Mouse (Mus musculus) left cerebral cortex, adult 2 months (tissue): ENCODE measurements around the gene Slc9a8. TPM values are rescaled to one million over a fixed set of nuclear protein-coding genes. Genes with fewer than 3 reads are reported as not detected.
A peak's percentile ranks its signal among the peaks of the same experiment; 100 is the strongest.

Experiments
- DNase-seq, 2 experiments: peaks; one replicate each; pipeline ENCODE4 v3.0.0; 2021 to 2022; ENCODE audit warnings: low spot score in 2 of 2, mixed read lengths in 1 of 2; ENCODE audit errors: extremely low spot score in 1 of 2
- H3K27ac ChIP-seq: fragments of 200-600 bp; 2 replicates; pipeline ENCODE4 v1.8.1; 2022
- H3K4me3 ChIP-seq: fragments of 200-600 bp; 2 replicates; pipeline ENCODE4 v1.8.1; 2022
- CTCF ChIP-seq: fragments of 200-600 bp; IDR thresholded peaks from 2 replicates; pipeline ENCODE4 v1.8.1; 2022; ENCODE audit warnings: antibody characterized with exemption, mild to moderate bottlenecking, moderate library complexity
- intact Hi-C: fragments of 180-260 bp; cut with DNase I; formaldehyde crosslinking; loops from one replicate; pipeline ENCODE4 v1.15.1; 2025
- total RNA-seq, 2 experiments: library from RNA; stranded (reverse); gene quantifications; 2 replicates each; pipeline ENCODE4 v1.2.3; 2021

Slc9a8 gene
- total RNA-seq, 2 experiments from 2014 or later: 31.1 to 34.4 TPM

- H3K27ac ChIP-seq: no peak overlapping the region
- DNase-seq: no peak
- H3K4me3 ChIP-seq: no peak overlapping the region
- TF ChIP-seq CTCF: no peak
- intact Hi-C loops: no loop called here
These were observed 85.2 kb downstream of the Slc9a8 start for GRCm38 (mm10) chr2:167506546-167507260.

- DNase-seq: no peak
- no peak overlapping the region for H3K27ac ChIP-seq
- intact Hi-C loops: no loop called here
- TF ChIP-seq CTCF: no peak
- no peak overlapping the region for H3K4me3 ChIP-seq
These were observed 86.3 kb downstream of the Slc9a8 start for GRCm38 (mm10) chr2:167507719-167508385.

- no peak for TF ChIP-seq CTCF
- no peak overlapping the region for H3K27ac ChIP-seq
- intact Hi-C loops: no loop called here
- no peak overlapping the region for H3K4me3 ChIP-seq
- no peak for DNase-seq
These were observed 87.1 kb downstream of the Slc9a8 start for GRCm38 (mm10) chr2:167508569-167508968.

DNA sequence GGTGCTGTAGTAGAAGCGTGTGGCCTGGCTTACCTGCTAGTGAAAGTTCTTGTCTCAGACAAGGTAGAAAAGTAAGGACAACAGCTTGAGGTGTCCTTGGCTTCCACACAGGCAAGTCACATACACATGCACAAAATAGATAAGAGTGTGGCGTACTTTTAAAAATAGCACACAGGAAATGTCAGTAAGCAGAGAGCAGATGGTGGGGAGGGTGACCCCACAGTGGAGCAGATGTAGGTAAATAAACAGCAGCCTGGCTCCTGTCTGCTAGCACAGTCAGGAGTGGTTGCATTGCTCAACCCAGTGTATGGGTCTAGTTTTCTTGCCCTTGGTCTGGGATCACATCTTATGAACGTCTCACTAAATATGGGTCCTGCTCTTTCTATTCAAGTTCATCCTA lies 89.0 kb downstream of the Slc9a8 start:
- Histone ChIP-seq H3K27ac (0 out of 2 replicates have a peak overlapping the region, but pooled peaks have one; percentile 24), H3K4me3 (no peak overlapping the region)
- intact Hi-C loops: no loop called here
- no peak for DNase-seq
- TF ChIP-seq CTCF: no peak

GRCm38 (mm10) chr2:167512365-167512764 lies 90.9 kb downstream of the Slc9a8 start:
- intact Hi-C loops: no loop called here
- no peak for TF ChIP-seq CTCF
- H3K4me3 ChIP-seq: no peak overlapping the region
- no peak for DNase-seq
- H3K27ac ChIP-seq: no peak overlapping the region

DNA sequence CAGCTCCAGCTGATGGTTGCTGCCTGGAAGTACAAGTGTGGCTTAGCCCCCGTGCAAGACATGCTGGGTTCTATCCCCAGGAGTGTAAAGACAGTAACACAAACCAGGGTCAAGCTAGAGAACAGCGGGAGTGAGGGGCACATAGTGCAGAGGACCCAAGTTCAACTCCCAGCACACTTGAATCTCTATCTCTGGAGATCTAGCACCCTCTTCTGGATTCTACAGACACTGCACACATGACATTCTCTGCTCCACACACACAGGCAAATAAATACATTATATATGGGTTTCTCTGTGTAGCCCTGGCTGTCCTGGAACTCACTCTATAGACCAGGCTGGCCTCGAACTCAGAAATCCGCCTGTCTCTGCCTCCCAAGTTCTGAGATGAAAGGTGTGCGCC lies 91.5 kb downstream of the Slc9a8 start:
- no peak overlapping the region for H3K4me3 ChIP-seq
- H3K27ac ChIP-seq: no peak overlapping the region
- peak; percentile 47 for TF ChIP-seq CTCF
- intact Hi-C loops: no loop called here
- DNase-seq: no peak

DNA sequence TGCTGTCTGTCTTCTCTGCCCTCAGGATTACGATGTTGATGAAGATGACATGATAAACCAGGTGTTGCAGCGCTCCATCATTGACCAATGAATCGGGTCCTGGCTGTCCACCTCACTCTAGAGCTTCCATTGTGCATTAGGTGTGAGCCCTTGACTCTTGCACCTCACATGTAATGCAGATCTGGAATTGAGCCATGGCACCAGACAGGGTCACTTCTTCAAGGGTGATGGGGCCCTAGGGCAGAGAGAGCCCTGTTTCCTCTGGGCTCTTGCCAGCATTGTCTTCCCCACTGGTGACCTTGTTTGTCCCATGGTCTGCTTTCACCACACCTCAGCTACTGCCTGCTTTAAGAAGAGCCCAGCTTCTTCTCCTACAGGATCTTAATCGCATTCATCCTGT lies 93.1 kb downstream of the Slc9a8 start:
- DNase-seq: no peak
- TF ChIP-seq CTCF: no peak
- no peak overlapping the region for H3K4me3 ChIP-seq
- intact Hi-C loops: no loop called here
- H3K27ac ChIP-seq: no peak overlapping the region

DNA sequence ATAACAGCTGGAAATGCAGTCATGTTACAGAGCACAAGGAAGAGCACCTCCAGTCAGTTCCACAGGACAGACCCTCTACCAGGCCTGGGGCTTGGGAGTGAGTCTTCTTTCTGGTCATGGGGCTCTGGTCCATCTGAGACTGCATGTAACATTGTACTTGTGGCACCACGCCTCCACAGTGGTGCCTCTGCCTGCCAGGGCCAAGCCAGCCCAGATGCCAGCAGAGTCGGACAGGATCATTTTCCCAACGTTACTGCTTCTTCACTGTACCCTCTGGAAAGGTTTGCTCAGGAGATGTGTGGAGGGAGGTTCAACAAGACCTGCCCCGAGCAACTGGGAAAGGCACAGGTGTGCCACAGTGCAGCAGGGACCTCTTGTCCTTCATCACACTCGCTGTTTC lies 94.2 kb downstream of the Slc9a8 start:
- TF ChIP-seq CTCF: no peak
- no peak for DNase-seq
- intact Hi-C loops: no loop called here
- Histone ChIP-seq H3K27ac (no peak overlapping the region), H3K4me3 (no peak overlapping the region)

DNA sequence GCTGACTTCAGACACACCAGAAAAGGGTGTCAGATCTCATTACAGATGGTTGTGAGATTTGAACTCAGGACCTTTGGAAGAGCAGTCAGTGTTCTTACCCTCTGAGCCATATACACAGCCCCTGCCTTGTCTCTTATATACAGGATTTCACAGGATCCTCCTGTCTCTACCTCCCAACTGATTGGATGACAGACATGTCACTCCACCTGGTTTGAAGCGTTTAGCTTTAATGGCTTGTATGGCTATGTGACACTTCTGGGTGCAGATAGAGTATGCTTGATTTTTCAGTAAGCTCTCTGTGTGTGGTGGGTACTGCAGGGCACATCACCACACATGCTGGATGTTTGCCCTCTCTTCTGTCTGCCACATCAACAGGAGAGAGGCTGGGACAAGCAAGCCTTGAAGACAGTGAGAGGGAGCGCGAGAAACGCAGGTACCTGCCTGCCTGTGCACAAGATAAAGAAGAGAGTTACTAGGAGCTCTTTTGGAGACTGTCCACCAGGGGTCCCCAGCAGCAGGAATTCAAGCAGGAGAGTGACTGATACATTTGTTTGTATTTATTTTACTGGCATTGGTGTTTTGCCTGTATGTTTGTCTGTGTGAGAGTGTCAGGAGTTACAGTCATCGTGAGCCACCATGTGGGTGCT lies 98.2 kb downstream of the Slc9a8 start:
- intact Hi-C loops: no loop called here
- Histone ChIP-seq H3K27ac (no peak overlapping the region), H3K4me3 (no peak overlapping the region)
- no peak for DNase-seq
- TF ChIP-seq CTCF: peak; percentile 29

Other genes starting within 250 kb of the Slc9a8 start
- 100 to 1,000 TPM; 230 to 237 TPM for gene Kcnb1, start 231.6 kb upstream of the Slc9a8 start, total RNA-seq
- 1 to 10 TPM; 1.4 to 1.8 TPM for gene Ptgis, start 181.1 kb upstream of the Slc9a8 start, total RNA-seq
- 10 to 100 TPM; 49.7 to 50.2 TPM for gene B4galt5, start 72.5 kb upstream of the Slc9a8 start, total RNA-seq
- gene Rnf114, start 70.9 kb downstream of the Slc9a8 start, total RNA-seq: 10 to 100 TPM; 54.9 to 57.3 TPM
- gene Spata2, start 71.2 kb downstream of the Slc9a8 start, total RNA-seq: 10 to 100 TPM; 78.0 to 79.1 TPM
- gene Snai1, start 116.5 kb downstream of the Slc9a8 start, total RNA-seq: under 1 TPM; 0.56 to 0.70 TPM
- 100 to 1,000 TPM; 244 to 274 TPM for gene Ube2v1, start 210.4 kb downstream of the Slc9a8 start, total RNA-seq
- gene Gm20431, start 239.8 kb downstream of the Slc9a8 start, total RNA-seq: 10 to 100 TPM; 29.1 to 38.0 TPM